Mouse (Mus musculus) ES-CJ7 (cell line): ENCODE measurements around the gene F2rl1.
A peak's percentile ranks its signal among the peaks of the same experiment; 100 is the strongest.

Experiments used
- DNase-seq: peaks from one replicate; pipeline ENCODE4 v3.0.0; 2011; ENCODE audit warnings: low read depth, low spot score

The F2rl1 gene

DNA sequence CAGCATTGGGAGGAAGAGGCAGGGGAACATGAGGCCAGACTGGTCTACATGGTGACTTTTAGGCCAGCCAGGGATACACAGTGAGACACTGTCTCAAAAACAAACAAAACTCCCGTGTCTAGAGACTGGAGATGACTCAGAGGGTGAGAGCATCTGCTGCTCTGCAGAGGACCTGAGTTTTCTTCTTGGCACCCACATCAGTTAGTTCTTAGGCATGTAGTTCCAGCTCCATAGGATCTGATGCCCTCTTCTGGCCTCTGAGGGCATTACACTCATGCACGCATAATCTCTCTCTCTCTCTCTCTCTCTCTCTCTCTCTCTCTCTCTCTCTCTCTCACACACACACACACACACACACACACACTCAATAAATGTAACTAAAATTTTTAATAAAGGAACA lies 54.1 kb downstream of the F2rl1 start:
- peak; percentile 65 for DNase-seq
